Mouse (Mus musculus): ENCODE results near the gene Tnfaip8l2.
"Not testable (repeated sequence)": the region's sequence is repeated elsewhere in the genome, so short reads cannot be mapped to it uniquely, and the experiment has no call there.

Gene Tnfaip8l2

GRCm38 (mm10) chr3:95159987-95160963 lies 18.1 kb upstream of the Tnfaip8l2 start, which contains the start of gene Sema6c:
Gene Sema6c (plus strand): TSS chr3:95160457.
- DNase-seq (ENCODE audit: low read depth) = peak; percentile 57

GRCm38 (mm10) chr3:95159511-95159986 lies 17.4 kb upstream of the Tnfaip8l2 start:
- no peak for DNase-seq (ENCODE audit: low read depth)

- DNase-seq (ENCODE audit: low read depth) = no peak
These were observed 11.7 kb upstream of the Tnfaip8l2 start for GRCm38 (mm10) chr3:95153874-95154273.

DNA sequence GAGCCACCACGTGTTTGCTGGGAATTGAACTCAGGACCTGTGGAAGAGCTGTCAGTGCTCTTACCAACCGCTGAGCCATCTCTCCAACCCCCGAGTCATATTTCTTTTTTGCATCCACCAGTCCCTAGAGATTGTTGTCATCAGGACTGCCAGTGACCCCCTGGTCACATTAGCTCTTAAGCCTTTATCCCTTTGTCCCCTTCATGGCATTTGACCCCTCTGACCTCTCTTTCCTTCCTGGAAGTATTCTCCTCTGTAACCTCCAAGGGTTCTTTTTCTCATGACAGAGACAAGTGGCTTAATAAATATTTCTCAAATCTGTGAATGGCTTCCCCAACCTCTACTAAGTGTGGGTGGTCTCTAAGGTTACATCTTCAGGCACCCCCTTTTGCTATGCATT lies 5.8 kb upstream of the Tnfaip8l2 start:
- DNase-seq (ENCODE audit: low read depth) = no peak

GRCm38 (mm10) chr3:95142617-95143011 lies 454 bp upstream of the Tnfaip8l2 start:
- peak; percentile 64 for DNase-seq (ENCODE audit: low read depth)

DNA sequence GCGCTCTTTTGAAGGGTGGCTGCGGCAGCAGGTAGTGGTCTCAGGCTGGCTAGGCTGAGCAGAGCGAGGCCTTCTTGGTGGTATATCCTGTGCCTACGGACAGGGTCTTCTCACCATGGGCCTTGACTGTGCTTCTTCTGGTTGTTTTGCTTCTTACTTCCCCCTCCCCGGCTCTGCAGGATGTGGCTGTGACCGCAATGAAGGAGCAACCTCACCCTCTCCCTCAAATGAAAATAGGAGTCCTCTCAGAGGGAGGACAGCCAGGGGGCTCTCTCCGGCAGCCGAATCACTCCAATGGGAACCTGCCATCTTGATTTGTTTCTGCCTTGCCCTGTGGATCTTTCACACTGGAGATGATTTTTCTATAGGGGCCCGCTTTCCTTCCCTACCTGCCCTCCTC lies 686 bp downstream of the Tnfaip8l2 start:
- DNase-seq (ENCODE audit: low read depth) = no peak

GRCm38 (mm10) chr3:95140795-95141194 lies 1.4 kb downstream of the Tnfaip8l2 start:
- DNase-seq (ENCODE audit: low read depth) = no peak

DNA sequence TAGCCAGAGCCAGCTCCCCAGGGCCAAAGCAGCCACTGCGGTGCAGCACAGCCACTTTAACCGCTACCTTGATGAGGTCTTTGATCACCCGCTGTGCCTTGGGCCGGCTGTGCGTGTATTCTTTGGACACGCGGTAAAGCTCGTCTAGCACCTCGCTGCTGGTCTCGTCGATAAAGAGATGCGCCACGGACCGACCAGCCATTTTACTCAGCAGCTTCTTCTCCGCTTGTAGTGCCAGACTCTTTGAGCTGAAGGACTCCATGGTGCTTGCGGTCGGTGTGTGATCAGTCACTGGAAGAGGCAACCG lies 1.9 kb downstream of the Tnfaip8l2 start:
- no peak for DNase-seq (ENCODE audit: low read depth)

GRCm38 (mm10) chr3:95139586-95140288 lies 2.4 kb downstream of the Tnfaip8l2 start:
- no peak for DNase-seq (ENCODE audit: low read depth)

DNA sequence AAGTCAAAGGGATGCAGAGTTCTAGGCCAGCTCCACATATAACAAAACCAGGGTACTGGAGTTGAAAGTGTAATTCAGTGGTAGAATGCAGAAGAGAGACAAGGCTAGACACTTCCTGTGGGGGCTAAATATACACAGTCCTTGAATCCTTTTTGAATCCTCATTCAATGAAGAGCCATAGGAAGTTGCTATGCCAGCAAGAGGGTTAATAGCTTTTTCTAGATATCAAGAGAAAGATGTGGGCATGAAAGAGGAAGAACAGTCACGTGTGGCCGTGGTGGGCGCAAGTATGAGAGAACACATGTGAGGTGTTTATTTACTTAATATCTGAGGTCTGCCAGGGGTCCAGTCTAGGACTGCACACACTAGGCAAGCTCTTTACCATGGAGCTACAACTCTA lies 5.8 kb downstream of the Tnfaip8l2 start:
- DNase-seq (ENCODE audit: low read depth) = no peak

DNA sequence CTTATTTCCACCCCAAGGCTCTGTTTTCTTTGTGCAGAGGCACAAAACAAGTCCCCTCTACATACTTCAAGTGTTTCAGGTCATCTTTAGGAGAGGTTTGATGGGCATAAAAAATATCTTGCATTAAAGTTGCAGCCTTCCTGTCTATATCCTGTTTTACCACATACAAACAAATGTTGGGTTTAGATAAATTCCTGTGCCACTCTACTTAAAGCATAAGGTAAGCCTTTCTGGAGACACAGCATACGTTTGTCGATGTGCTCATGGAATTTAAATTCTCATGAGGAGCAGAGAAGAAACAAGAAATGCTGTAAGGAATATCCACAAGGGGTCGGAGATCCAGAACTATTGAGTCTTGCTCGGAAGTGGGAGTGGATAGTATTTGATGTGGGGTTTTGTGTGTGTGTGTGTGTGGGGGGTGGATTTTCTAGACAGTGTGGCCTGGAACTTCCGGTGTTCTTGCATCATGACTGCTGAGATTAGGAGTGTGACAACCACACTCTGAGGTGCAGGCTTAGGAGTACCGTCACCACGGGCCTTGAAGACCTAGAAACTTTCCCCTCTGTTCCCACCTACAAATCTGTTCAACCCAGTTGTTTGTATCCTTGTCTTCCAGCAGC lies 6.6 kb downstream of the Tnfaip8l2 start:
- DNase-seq (ENCODE audit: low read depth) = no peak

DNA sequence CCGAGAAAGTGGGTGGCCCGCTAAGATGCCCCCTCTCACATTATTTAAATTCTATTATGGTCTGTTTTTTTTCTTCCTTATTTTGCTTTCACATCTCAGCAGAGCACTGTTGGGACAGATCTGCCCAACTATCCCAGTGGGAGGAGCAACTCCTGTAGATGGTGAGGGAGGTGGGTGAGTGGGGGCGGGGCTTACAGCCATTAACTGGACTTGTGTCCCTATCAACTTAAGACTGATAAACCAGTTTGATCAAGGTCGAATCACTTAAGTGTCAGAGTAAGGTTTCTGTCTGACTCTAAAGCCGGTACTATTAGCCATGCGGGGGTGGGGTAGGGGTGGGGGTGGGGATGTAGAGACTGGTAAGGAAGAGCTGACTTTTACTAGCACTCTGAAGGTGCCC lies 7.1 kb downstream of the Tnfaip8l2 start:
- no peak for DNase-seq (ENCODE audit: low read depth)

- not testable (repeated sequence) for DNase-seq (ENCODE audit: low read depth)
These were observed 8.0 kb downstream of the Tnfaip8l2 start for GRCm38 (mm10) chr3:95134133-95134532.

- peak; percentile 82 for DNase-seq (ENCODE audit: low read depth)
These were observed 8.5 kb downstream of the Tnfaip8l2 start, which contains the start of the genes Scnm1 and Lysmd1 for GRCm38 (mm10) chr3:95133680-95134101. Gene Scnm1 (minus strand): TSS chr3:95134011. Gene Lysmd1 (plus strand): TSS chr3:95134088.

GRCm38 (mm10) chr3:95133176-95133575 lies 9.0 kb downstream of the Tnfaip8l2 start:
- no peak for DNase-seq (ENCODE audit: low read depth)

DNA sequence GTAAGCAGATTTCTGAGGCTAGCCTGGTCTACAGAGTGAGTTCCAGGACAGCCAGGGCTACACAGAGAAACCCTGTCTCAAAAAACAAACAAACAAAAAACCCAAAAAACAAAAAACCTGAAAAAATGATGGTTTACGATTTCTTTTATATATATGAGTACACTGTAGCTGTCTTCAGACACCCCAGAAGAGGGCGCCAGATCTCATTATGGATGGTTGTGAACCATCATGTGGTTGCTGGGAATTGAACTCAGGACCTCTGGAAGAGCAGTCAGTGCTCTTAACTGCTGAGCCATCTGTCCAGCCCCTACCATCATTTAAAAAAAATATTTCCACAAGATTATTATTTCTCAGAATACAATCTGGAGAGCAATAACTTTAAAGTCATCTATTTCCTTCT lies 9.8 kb downstream of the Tnfaip8l2 start:
- not testable (repeated sequence) for DNase-seq (ENCODE audit: low read depth)

DNA sequence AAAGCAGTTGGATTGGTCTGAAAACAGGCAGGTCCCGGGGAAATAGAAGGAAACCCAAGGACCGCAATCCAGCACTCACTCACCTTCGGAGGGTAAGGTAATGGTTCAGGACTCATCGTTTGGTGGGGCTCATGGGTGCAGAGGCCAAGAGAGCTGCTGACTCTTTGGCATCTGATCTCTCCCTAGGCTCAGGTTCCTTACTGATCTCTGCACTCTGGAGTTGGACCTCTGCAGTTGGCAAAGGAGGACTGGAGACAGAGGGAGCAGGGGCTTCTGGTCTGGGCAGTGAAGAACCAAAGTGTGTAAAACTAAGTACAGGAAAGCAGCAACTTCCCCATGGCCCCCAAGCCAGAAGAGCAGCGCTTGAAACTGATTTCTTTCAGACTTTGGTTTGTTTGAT lies 12.1 kb downstream of the Tnfaip8l2 start:
- DNase-seq (ENCODE audit: low read depth) = no peak

- DNase-seq (ENCODE audit: low read depth) = no peak
These were observed 12.9 kb downstream of the Tnfaip8l2 start for GRCm38 (mm10) chr3:95129226-95129651.

DNA sequence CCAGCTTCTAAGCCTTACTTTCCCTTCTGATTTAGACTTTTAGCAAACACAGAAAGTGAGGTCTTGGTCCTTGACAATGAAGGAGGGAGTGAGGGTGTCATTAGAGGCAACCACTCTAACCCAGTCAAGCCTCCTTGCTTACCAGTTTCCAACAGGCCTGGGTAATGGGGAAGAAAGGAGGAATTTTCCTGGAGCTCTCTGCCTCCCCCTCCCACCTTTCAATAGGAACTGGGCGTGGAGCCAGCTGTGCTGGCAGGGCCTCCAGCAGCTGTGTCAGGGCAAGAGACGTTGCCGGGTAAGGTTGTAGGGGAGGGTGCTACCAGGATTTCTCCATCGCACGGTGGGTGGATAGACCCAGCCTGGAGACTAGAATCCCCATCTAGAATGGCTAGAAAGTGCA lies 17.2 kb downstream of the Tnfaip8l2 start:
- DNase-seq (ENCODE audit: low read depth) = no peak

- no peak for DNase-seq (ENCODE audit: low read depth)
These were observed 17.9 kb downstream of the Tnfaip8l2 start, which contains the start of gene Tmod4 for GRCm38 (mm10) chr3:95124246-95124645. Gene Tmod4 (plus strand): TSS chr3:95124476.

- DNase-seq (ENCODE audit: low read depth) = no peak
These were observed 20.6 kb downstream of the Tnfaip8l2 start for GRCm38 (mm10) chr3:95121580-95121979.

- no peak for DNase-seq (ENCODE audit: low read depth)
These were observed 24.4 kb downstream of the Tnfaip8l2 start for GRCm38 (mm10) chr3:95117751-95118150.

Data from fibroblast of lung, adult 2 months (primary cell).